Mouse (Mus musculus): ENCODE measurements around the gene Zfp985. TPM values are rescaled to one million over a fixed set of nuclear protein-coding genes. Genes with fewer than 3 reads are reported as not detected.
"Not testable (repeated sequence)": the region's sequence is repeated elsewhere in the genome, so short reads cannot be mapped to it uniquely, and the experiment has no call there.

The Zfp985 gene
- total and polyA plus RNA-seq, 3 experiments = 0.11 to 4.3 (median 4.1) TPM

DNA sequence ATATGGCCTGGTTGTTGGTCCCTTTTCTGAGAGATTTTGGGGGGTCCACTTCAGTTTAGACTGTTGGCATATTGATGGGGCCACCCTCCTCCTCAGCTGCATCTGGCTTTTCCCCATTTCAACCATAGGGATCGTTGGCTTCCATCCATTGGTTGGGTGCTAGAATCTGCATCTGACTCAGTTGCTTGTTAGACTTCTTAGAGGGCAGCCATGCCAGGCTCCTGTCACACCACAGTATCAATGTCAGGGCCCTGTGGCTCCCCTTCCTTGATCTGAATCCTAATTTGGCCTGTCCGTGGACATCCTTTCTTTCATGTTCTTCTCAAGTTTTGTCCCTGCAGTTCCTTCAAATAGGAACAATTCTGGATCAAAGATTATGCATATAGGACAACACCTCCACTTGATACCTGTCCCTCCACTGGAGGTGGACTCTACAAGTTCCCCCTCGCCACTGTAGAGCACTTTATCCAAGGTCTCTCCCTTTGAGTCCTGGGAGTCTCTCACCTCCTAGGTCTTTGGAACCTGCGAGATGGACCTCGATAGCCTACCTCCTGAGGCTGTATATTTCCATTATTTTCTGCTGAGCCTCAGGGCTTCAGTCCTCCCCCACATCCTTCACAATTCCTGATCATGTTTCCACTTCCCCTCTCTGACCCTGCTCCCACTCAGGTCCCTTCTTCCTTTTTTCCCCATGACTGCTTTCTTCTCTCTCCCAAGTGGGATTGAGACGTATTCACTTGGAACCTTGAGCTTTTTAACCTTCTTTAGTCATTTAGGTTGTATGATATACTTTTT, 12.5 kb downstream of the Zfp985 start:
- H3K9me3 ChIP-seq (replicated peaks) = peaks cover 8% of the 10 kb centered on the region
- no peak for ATAC-seq (ENCODE audit: extremely low read depth, insufficient number of reproducible peaks, low FRiP score, poor library complexity, severe bottlenecking)

DNA sequence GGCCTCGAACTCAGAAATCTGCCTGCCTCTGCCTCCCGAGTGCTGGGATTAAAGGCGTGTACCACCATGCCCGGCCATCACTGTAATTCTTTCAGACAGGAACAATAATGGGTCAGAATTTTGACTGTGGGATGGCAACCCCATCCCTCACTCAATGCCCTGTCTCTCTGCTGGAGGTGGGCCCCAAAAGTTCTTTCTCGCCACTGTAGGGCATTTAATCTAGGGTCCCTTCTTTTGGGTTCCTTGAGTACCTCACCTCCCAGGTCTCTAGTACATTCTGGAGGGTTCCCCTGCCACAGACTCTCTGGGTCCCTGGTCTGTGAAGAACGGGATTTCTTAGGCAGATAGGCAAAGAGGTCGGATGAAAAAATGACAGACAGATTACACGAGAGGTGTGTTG, 18.1 kb downstream of the Zfp985 start:
- H3K27me3 ChIP-seq (ENCODE audit: insufficient read depth, low read length); H3K9me3 ChIP-seq (replicated peaks); H3K4me1 ChIP-seq (ENCODE audit: insufficient read depth, low read depth, low read length); ATAC-seq (ENCODE audit: extremely low read depth, insufficient number of reproducible peaks, low FRiP score, poor library complexity, severe bottlenecking); H3K36me3 ChIP-seq (replicated peaks); DNase-seq (ENCODE audit: low spot score); H3K4me3 ChIP-seq (ENCODE audit: low read depth, low read length): not testable (repeated sequence)

More for the DNA sequence above, 12.5 kb downstream of the Zfp985 start:
- no peaks in the 10 kb centered on the region for H3K36me3 ChIP-seq (replicated peaks)
- no peaks in the 10 kb centered on the region for H3K27me3 ChIP-seq (ENCODE audit: insufficient read depth, low read length)
- TF ChIP-seq CTCF (IDR thresholded peaks at IDR 0.05; ENCODE audit: low read depth, low read length) (no peak), GATA2 (IDR thresholded peaks at IDR 0.05; ENCODE audit: borderline replicate concordance, low read depth, low read length) (no peak), TAL1 (conservative IDR thresholded peaks at IDR 0.05; ENCODE audit: low read depth, low read length) (no peak), GATA1 (IDR thresholded peaks at IDR 0.05; ENCODE audit: borderline replicate concordance, low read length) (no peak), POLR2AphosphoS5 (IDR thresholded peaks at IDR 0.05; ENCODE audit: insufficient replicate concordance, low read depth, low read length) (no peak)
- no peaks in the 10 kb centered on the region for H3K4me1 ChIP-seq (ENCODE audit: insufficient read depth, low read depth, low read length)
- no peak overlapping the region for H3K4me3 ChIP-seq (ENCODE audit: low read depth, low read length)
- no peak for DNase-seq (ENCODE audit: low spot score)

DNA sequence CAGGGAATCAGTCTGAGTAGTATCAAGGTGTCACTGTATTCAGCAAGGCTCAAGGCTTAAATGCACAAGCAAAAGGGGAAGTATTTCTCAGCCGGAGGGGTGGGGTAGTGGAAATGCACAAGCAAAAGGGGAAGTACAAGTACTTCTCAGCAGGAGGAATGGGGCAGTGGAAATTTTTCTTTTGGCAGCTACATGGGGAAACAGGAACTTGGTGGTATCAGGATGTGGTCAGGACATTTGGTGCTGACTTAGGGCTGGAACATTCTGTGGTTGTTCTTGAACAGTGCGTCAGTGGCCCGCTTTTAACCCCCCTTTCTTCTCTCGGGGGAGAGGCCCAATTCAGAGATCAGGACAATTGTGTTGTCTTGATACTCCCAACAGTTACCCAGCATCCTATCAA, 26.3 kb downstream of the Zfp985 start:
- not testable (repeated sequence) for DNase-seq (ENCODE audit: low spot score); ATAC-seq (ENCODE audit: extremely low read depth, insufficient number of reproducible peaks, low FRiP score, poor library complexity, severe bottlenecking); H3K4me3 ChIP-seq (ENCODE audit: low read depth, low read length); H3K4me1 ChIP-seq (ENCODE audit: insufficient read depth, low read depth, low read length); H3K36me3 ChIP-seq (replicated peaks); H3K27me3 ChIP-seq (ENCODE audit: insufficient read depth, low read length)
- H3K9me3 ChIP-seq (replicated peaks) = peaks cover 14% of the 10 kb centered on the region

DNA sequence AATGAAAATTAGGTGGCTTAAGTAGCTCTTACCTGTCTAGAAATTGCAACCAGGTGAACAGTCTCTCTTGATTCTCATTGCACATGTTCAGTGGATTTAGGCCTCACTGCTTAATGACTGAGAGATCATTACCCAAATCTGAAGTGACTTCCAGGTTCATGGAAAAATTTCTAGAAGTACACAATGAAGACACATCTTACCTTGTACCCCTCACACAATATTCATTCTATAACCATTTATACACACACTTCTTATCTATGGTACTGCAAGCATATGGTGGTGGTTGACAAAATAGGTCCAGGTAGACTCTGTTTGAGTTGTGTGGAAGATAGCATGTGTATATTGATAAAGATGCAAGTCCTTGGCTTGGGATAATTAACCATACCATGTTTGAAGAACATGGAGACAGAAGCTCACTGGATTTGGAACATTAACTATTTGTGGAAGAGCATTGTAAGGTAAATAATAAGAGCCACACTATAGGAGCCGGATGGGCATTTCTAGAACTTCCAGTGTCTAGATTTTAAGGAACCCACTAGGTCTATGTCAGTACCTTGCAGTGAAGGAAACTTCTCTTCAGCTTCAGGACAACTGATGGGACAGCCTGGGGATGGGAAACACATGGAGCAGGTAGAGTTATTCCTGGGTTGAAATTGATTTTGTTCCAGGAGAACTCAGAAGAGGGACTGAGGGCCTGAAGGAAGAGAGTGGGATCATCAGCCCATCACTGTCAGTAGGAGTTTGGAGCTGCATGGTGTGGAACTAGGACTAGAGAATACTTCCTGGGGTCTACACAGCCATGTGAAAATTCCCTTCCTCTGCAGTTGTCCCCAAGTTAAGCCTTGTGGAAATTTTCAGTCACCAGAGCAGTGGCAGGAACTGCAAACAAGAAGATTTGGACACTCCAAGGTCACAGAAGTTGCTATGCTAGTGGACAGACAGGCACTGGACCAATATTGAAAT, 33.7 kb downstream of the Zfp985 start:
- Histone ChIP-seq H3K4me3 (ENCODE audit: low read depth, low read length) (no peak overlapping the region), H3K27me3 (ENCODE audit: insufficient read depth, low read length) (no peaks in the 10 kb centered on the region), H3K4me1 (ENCODE audit: insufficient read depth, low read depth, low read length) (no peaks in the 10 kb centered on the region), H3K36me3 (replicated peaks) (no peaks in the 10 kb centered on the region), H3K9me3 (replicated peaks) (peaks cover 12% of the 10 kb centered on the region)
- DNase-seq (ENCODE audit: low spot score) = no peak
- TF ChIP-seq POLR2AphosphoS5 (IDR thresholded peaks at IDR 0.05; ENCODE audit: insufficient replicate concordance, low read depth, low read length) (no peak), GATA1 (IDR thresholded peaks at IDR 0.05; ENCODE audit: borderline replicate concordance, low read length) (no peak), CTCF (IDR thresholded peaks at IDR 0.05; ENCODE audit: low read depth, low read length) (no peak), TAL1 (conservative IDR thresholded peaks at IDR 0.05; ENCODE audit: low read depth, low read length) (no peak), GATA2 (IDR thresholded peaks at IDR 0.05; ENCODE audit: borderline replicate concordance, low read depth, low read length) (no peak)
- peak; percentile 54 for ATAC-seq (ENCODE audit: extremely low read depth, insufficient number of reproducible peaks, low FRiP score, poor library complexity, severe bottlenecking)

DNA sequence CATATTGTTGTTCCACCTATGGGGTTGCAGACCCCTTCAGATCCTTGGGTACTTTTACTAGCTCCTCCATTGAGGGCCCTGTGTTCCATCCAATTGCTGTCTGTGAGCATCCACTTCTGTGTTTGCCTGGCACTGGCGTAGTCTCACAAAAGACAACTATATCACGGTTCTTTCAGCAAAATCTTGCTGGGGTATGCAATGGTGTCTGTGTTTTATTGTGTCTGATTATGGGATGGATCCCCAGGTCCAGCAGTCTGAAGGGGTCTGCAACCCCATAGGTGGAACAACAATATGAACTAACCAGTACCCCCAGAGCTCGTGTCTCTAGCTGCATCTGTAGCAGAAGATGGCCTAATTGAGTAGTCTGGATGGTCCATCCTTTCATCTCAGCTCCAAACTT, 41.6 kb downstream of the Zfp985 start:
- H3K27me3 ChIP-seq (ENCODE audit: insufficient read depth, low read length); ATAC-seq (ENCODE audit: extremely low read depth, insufficient number of reproducible peaks, low FRiP score, poor library complexity, severe bottlenecking); H3K36me3 ChIP-seq (replicated peaks); H3K4me3 ChIP-seq (ENCODE audit: low read depth, low read length); H3K4me1 ChIP-seq (ENCODE audit: insufficient read depth, low read depth, low read length); DNase-seq (ENCODE audit: low spot score): not testable (repeated sequence)
- peaks cover 20% of the 10 kb centered on the region for H3K9me3 ChIP-seq (replicated peaks)

DNA sequence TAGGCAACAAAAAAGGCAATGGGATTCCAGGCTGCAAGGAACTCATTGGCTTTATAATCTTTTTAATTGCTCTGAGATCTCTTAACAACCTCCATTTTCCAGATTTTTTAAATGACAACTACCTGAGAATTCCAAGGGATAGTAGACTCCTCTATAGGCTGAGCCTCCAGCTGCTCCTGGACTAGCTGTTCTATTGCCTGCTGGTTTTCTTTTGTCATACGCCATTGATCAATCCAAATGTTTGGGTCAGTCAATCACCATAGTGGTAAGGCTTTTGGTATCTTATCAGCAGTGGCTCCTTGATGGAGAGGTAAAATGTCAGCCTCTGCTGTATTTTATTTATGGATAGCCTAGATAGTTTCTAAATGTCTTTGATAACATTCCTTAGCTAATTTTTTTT, 44.6 kb downstream of the Zfp985 start:
- TF ChIP-seq TAL1 (conservative IDR thresholded peaks at IDR 0.05; ENCODE audit: low read depth, low read length) = no peak
- no peak for TF ChIP-seq GATA1 (IDR thresholded peaks at IDR 0.05; ENCODE audit: borderline replicate concordance, low read length)
- no peak for TF ChIP-seq CTCF (IDR thresholded peaks at IDR 0.05; ENCODE audit: low read depth, low read length)
- no peak for TF ChIP-seq GATA2 (IDR thresholded peaks at IDR 0.05; ENCODE audit: borderline replicate concordance, low read depth, low read length)
- no peak for TF ChIP-seq POLR2AphosphoS5 (IDR thresholded peaks at IDR 0.05; ENCODE audit: insufficient replicate concordance, low read depth, low read length)
- Histone ChIP-seq H3K4me1 (ENCODE audit: insufficient read depth, low read depth, low read length) (no peaks in the 10 kb centered on the region), H3K4me3 (ENCODE audit: low read depth, low read length) (no peak overlapping the region), H3K36me3 (replicated peaks) (no peaks in the 10 kb centered on the region), H3K9me3 (replicated peaks) (peaks cover 28% of the 10 kb centered on the region), H3K27me3 (ENCODE audit: insufficient read depth, low read length) (no peaks in the 10 kb centered on the region)
- no peak for DNase-seq (ENCODE audit: low spot score)
- ATAC-seq (ENCODE audit: extremely low read depth, insufficient number of reproducible peaks, low FRiP score, poor library complexity, severe bottlenecking) = no peak; the same call in 1 of the 2 replicates

Data from G1E (cell line).